Comparison of ENCODE assay signal across 8 mouse cellular contexts in the genomic region with DNA sequence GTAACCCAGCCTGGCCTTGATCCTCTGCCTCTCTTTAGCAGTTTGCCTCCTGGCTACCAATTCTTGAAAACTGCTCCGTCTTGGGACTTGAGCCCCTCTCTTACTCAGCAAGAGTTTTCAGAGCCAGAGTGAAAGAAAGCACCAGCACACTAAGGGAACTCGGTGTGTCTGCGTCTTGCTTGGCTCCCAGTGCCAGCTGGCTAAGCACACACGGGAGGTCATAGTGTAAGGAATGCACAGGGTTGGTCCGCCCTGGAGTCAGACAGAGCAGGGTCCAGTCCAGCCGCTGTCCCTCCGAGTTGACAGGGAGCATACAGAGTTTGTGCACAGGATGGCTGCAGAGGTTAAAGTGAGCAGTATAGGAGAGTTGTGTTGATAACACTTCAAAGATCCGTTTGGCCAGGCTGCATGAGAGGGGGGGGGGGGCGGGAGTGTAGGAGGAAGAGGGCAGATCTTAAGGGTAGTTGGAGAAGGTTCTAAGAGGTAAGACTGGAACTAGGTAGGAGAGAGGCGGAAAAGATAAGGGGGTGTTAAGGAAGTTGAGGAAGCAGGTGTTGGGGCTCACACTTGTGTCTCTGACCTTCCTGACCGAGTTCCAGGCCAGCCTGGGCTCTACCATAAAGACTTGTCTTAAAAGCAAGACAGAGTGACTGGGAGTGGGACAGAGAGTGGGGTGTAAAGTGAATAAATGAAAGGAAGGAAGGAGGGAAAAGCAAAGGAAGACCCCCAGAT. TPM values are rescaled to one million over a fixed set of nuclear protein-coding genes. Genes with fewer than 3 reads are reported as not detected.
DNase-seq lines count a peak whose midpoint lies in the region; ATAC-seq lines count a peak whose summit lies in the region.

No protein-coding gene starts in this region.

- intact Hi-C loops in left cerebral cortex, postnatal 36 days (cut with DNase I): no loop called here

- no peak for ATAC-seq in erythroblast, adult 5-6 weeks (replicated peaks; ENCODE audit: low FRiP score, poor library complexity, severe bottlenecking)
- ATAC-seq in heart, embryonic 16.5 days (replicated peaks; ENCODE audit: extremely low read depth, insufficient read depth, low FRiP score): 0 out of 2 replicates have a peak, but pooled peaks have one; percentile 8
- ATAC-seq in liver, embryonic 11.5 days (replicated peaks; ENCODE audit: low FRiP score): no peak

- peaks cover 62% of the 10 kb centered on the region for H3K4me1 ChIP-seq in erythroblast, embryonic 14.5 days (ENCODE audit: control insufficient read depth)
- H3K4me1 ChIP-seq in heart, embryonic 16.5 days (ENCODE audit: control insufficient read depth, insufficient read depth, low read length): peaks cover 61% of the 10 kb centered on the region
- peaks cover 56% of the 10 kb centered on the region for H3K4me1 ChIP-seq in liver, embryonic 11.5 days (replicated peaks; ENCODE audit: control insufficient read depth, insufficient read depth, low read length)

- H3K4me2 ChIP-seq in heart, embryonic 16.5 days (ENCODE audit: low read depth, low read length): peak overlapping the region; percentile 59
- H3K4me2 ChIP-seq in liver, embryonic 11.5 days: peak overlapping the region; percentile 61

- H3K27ac ChIP-seq in heart, embryonic 16.5 days (ENCODE audit: low read length): peak overlapping the region; percentile 88
- H3K27ac ChIP-seq in liver, embryonic 11.5 days (ENCODE audit: low read depth, low read length): peak overlapping the region; percentile 79

- H3K4me3 ChIP-seq in erythroblast, embryonic 14.5 days (replicated peaks): peak overlapping the region; percentile 2
- H3K4me3 ChIP-seq in heart, embryonic 16.5 days (ENCODE audit: low read length): peak overlapping the region; percentile 29; the same call in 1 of the 2 replicates
- peak overlapping the region; percentile 22 for H3K4me3 ChIP-seq in liver, embryonic 11.5 days (ENCODE audit: low read depth, low read length)

- peak; percentile 22 for DNase-seq in embryo, embryonic 10.5 days (ENCODE audit: low spot score)
- DNase-seq in liver, embryonic 11.5 days (ENCODE audit: low spot score): no peak
- peak; percentile 68 for DNase-seq in yolk sac, embryonic 10.5 days (ENCODE audit: low spot score)
- no peak for DNase-seq in right cerebral cortex, adult 2 months (ENCODE audit: low spot score in 2 of 2)
- DNase-seq in left cerebral cortex, postnatal 36 days (ENCODE audit: low spot score in 2 of 2): no peak

- 18% methylated on average over 10 of the region's 11 CpGs for WGBS in heart, embryonic 16.5 days
- 15% methylated on average over 10 of the region's 11 CpGs for WGBS in liver, embryonic 11.5 days

- H3K36me3 ChIP-seq in erythroblast, embryonic 14.5 days (ENCODE audit: control insufficient read depth): peaks cover 29% of the 10 kb centered on the region
- H3K36me3 ChIP-seq in heart, embryonic 16.5 days (ENCODE audit: control insufficient read depth, insufficient read depth): peaks cover 8% of the 10 kb centered on the region
- H3K36me3 ChIP-seq in liver, embryonic 11.5 days (ENCODE audit: control insufficient read depth, insufficient read depth, low read length): peaks cover 13% of the 10 kb centered on the region; the same call in 1 of the 2 replicates

- H3K27me3 ChIP-seq in erythroblast, embryonic 14.5 days (ENCODE audit: control insufficient read depth): no peaks in the 10 kb centered on the region
- H3K27me3 ChIP-seq in heart, embryonic 16.5 days (ENCODE audit: control insufficient read depth, insufficient read depth, low read length): no peaks in the 10 kb centered on the region
- H3K27me3 ChIP-seq in liver, embryonic 11.5 days (replicated peaks; ENCODE audit: control insufficient read depth, insufficient read depth, low read length): no peaks in the 10 kb centered on the region

- no peaks in the 10 kb centered on the region for H3K9me3 ChIP-seq in erythroblast, embryonic 14.5 days (ENCODE audit: control insufficient read depth, low read length)
- no peaks in the 10 kb centered on the region for H3K9me3 ChIP-seq in heart, embryonic 16.5 days (replicated peaks; ENCODE audit: control insufficient read depth, low read length)
- no peaks in the 10 kb centered on the region for H3K9me3 ChIP-seq in liver, embryonic 11.5 days (ENCODE audit: control insufficient read depth, low read length)

- peak overlapping the region; percentile 63 for H3K9ac ChIP-seq in heart, embryonic 16.5 days (ENCODE audit: low read length)
- H3K9ac ChIP-seq in liver, embryonic 11.5 days (ENCODE audit: low read depth, low read length): peak overlapping the region; percentile 48; the same call in 1 of the 2 replicates

RNA-seq across cellular contexts. Expression of gene Fam160b1, which starts 4.6 kb away (rescaled TPM):
- 0.17 and 0.19 TPM in 2 replicates for polyA plus RNA-seq in erythroblast, embryonic 14.5 days (2012)
- 6.1 and 11.5 TPM in 2 replicates for total RNA-seq in erythroblast, adult 5-6 weeks (2015; ENCODE audit: low replicate concordance)
- total RNA-seq in erythroblast, adult 5-6 weeks (2017; ENCODE audit: low replicate concordance): 5.7 and 8.6 TPM in 2 replicates
- polyA plus RNA-seq in heart, embryonic 16.5 days (2015; fragmentation: Nextera tagmentation; extraction: Ambion mirVana): 10.0 and 10.8 TPM in 2 replicates
- polyA plus RNA-seq in liver, embryonic 11.5 days (2014; fragmentation: Nextera tagmentation; extraction: Ambion mirVana): 11.9 and 12.6 TPM in 2 replicates
- total RNA-seq in left cerebral cortex, postnatal 36 days (2021): 10 to 100 TPM; 23.4 to 24.3 TPM

RNA-seq across cellular contexts. Expression of gene Ablim1, which starts 50.4 kb away (rescaled TPM):
- 0.01 and 0.02 TPM in 2 replicates for polyA plus RNA-seq in erythroblast, embryonic 14.5 days (2012)
- total RNA-seq in erythroblast, adult 5-6 weeks (2015; ENCODE audit: low replicate concordance): 0.42 and 1.5 TPM in 2 replicates
- 0.84 and 1.0 TPM in 2 replicates for total RNA-seq in erythroblast, adult 5-6 weeks (2017; ENCODE audit: low replicate concordance)
- polyA plus RNA-seq in heart, embryonic 16.5 days (2015; fragmentation: Nextera tagmentation; extraction: Ambion mirVana): 72.6 and 76.3 TPM in 2 replicates
- 9.9 and 11.6 TPM in 2 replicates for polyA plus RNA-seq in liver, embryonic 11.5 days (2014; fragmentation: Nextera tagmentation; extraction: Ambion mirVana)
- total RNA-seq in left cerebral cortex, postnatal 36 days (2021): 100 to 1,000 TPM in 1 of 2 experiments, 10 to 100 TPM in 1; 98.4 to 129 TPM

Comparison
In these comparisons a context has a peak if more than half of its experiments do, and no peak if none do; other contexts are left out.
1. DNase-seq: peak in embryo, embryonic 10.5 days (single experiment) and yolk sac, embryonic 10.5 days (single experiment); none in liver, embryonic 11.5 days (single experiment), right cerebral cortex, adult 2 months (0 of 2) and left cerebral cortex, postnatal 36 days (0 of 2).
2. RNA of gene Ablim1, which starts 50.4 kb away (polyA plus RNA-seq): 72.6 to 76.3 TPM in heart, embryonic 16.5 days and 9.9 to 11.6 TPM in liver, embryonic 11.5 days; 0.01 to 0.02 TPM in erythroblast, embryonic 14.5 days; every median in the first group is over 10 times any median in the second.
3. Peak in every context shown above with its lines, with median percentiles within 50 percentile points of each other: H3K4me3 ChIP-seq.